Mouse (Mus musculus) gonadal fat pad, adult 2 months (tissue): Measurements from ENCODE around the gene Rtca. TPM values are rescaled to one million over a fixed set of nuclear protein-coding genes. Genes with fewer than 3 reads are reported as not detected.

Experiments
- DNase-seq: peaks from one replicate; pipeline ENCODE4 v3.0.0-alpha.2; 2012; ENCODE audit warnings: low read depth
- polyA plus RNA-seq: library from polyadenylated mRNA; depleted of rRNA; stranded (reverse); fragments of >200 nt; gene quantifications from 2 replicates; pipeline ENCODE4 v1.2.3, GENCODE M21; 2012; rRNA removed

Rtca gene
- polyA plus RNA-seq, 1 experiment, result 28.0 TPM

- DNase-seq, result no peak
Observed at GRCm38 (mm10) chr3:116476686-116477298, 31.2 kb downstream of the Rtca start.

GRCm38 (mm10) chr3:116474602-116475001, 33.4 kb downstream of the Rtca start:
- DNase-seq, result no peak

DNA sequence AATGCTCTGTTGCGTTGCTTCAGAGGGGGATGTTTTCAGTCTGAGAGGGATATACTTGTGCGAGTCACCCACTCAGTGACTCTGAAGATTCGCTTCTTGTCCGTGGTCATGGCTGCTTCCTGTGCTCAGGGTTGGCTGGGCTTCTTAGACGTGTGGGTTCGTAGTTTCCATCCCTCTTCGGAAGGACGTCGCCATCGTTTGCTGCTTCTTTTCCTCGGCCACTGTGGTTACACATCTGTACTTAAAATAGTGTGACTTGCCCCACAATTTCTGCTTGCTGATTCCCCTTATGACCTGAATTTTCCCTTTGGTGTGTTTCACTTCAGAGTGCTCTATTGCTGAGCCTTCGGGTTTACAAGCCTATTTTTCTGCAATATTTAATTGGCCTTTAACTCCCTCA, 42.3 kb downstream of the Rtca start:
- DNase-seq, result no peak

DNA sequence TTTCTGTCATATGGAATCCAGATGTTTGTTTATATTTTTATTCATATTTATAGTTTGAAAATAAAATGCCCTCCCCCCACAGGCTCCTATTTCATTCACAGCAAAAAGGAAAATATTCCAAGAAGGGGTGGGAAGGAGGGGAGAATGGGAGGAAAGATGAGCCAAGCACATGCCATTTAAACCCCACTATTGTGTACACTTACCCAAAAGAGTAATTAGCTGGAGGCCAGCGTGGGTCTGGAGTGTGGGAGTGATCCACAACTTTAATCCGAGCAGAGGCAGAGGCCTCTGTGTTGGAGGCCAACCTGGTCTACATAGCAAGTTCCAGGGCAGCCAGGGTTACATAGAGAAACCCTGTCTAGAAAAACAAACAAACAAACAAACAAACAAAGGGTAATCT, 43.7 kb downstream of the Rtca start:
- DNase-seq, result no peak

DNA sequence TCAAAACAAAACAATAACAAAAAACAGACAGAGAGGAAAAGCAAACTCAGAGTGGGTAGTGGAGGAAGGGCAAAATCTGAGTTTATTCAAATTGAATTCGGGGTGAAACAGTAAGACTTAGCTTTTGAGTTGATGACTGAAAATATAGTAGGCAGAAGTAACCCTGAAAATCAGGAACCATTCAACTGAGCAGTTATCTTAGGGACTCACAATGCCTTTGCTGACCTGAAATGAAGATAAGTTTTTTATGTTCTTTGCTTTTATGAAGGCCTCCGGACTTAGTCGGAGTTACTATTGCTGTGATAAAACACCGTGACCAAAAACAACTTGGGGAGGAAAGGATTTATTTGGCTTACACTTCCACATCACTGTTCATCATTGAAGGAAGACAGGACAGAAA, 47.0 kb downstream of the Rtca start:
- no peak for DNase-seq

DNA sequence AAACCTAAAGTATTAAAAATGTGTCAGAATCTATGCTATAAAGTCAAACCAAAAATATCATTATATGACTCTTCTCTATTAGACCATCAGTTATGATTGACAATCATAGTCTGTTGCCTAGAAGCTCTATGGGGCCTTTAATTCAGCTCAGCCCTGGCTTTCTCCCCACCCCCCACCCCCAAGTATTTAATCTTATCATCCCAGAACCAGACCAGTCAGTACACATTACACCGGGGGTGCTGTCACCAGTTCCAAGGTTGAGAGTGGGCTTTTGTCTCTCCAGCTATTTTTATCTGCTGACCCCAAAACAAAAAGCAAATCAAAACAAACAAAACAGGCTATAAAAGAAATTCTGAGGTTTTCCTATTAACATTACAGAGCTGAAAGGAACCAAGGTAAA, 53.5 kb downstream of the Rtca start:
- DNase-seq, result no peak

- no peak for DNase-seq
Observed at GRCm38 (mm10) chr3:116450741-116451140, 57.3 kb downstream of the Rtca start.

GRCm38 (mm10) chr3:116444327-116444726, 63.7 kb downstream of the Rtca start:
- DNase-seq, result no peak

DNA sequence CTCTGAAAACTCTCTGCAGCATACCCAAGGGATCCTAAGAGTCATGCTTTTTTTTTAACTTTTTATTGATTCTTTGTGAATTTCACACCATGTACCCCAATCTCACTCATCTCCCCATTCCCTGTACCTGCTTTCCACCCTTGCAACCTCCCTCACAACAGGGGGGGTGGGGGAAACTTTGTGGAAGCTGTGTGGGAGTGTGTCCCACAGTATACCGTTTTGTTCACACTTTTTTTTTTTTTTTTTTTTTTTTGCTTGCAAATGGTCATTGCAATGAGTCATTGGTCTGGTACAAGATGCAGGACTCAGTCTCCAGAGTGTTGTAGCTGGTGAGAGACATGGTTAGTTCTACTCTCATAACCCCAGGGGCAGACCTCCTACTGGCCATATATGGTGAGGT, 65.2 kb downstream of the Rtca start:
- no peak for DNase-seq

DNA sequence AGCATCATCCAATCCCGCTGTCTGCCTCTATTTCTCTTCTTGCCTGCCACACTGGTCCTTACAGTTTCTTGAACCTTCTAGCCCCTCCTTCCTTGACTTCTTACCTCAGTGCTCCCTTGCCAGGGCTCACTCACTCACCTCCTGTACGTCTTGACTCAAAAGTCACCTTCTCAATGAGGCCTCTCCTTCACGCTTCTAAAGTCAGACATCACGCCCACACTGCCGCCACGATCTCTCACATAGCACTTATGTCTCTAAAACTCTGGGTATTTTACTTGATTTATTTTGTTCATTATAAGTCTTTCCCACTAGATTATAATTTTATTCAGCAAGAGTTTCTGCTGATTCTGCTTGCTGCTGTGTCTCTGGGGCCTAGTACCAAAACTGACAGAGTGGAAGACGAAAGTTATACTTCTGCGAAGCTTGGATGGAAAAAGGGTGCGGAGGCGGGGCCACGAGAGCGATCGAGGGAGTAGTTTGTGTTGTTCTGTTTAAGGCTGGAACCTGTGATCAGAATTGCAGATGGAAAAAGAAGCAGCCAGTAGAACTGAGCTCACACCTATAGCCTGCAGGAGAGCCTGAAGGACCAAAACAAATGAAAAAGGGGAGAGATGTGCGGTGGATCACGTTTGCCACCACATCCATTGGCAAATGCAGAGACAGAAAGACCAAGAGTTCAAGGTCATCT, 66.3 kb downstream of the Rtca start:
- DNase-seq, result no peak

- no peak for DNase-seq
Observed at GRCm38 (mm10) chr3:116440066-116440997, 67.7 kb downstream of the Rtca start.

Other genes with a start within 250 kb of the Rtca start
- 3.0 and 3.7 TPM in 2 replicates for gene Cdc14a, start 84.2 kb downstream of the Rtca start, polyA plus RNA-seq
- 17.9 and 19.2 TPM in 2 replicates for gene Dbt, start 4.9 kb upstream of the Rtca start, polyA plus RNA-seq
- 4.5 and 7.1 TPM in 2 replicates for gene Lrrc39, start 54.8 kb upstream of the Rtca start, polyA plus RNA-seq
- 0.90 and 1.1 TPM in 2 replicates for gene Sass6, start 86.8 kb upstream of the Rtca start, polyA plus RNA-seq
- 4.9 and 5.8 TPM in 2 replicates for gene Trmt13, start 106.4 kb upstream of the Rtca start, polyA plus RNA-seq
- gene Mfsd14a, start 154.5 kb upstream of the Rtca start, polyA plus RNA-seq, result 33.6 and 34.1 TPM in 2 replicates
- gene Gm43191, start 173.1 kb upstream of the Rtca start, polyA plus RNA-seq, result not detected in 2 replicates
- 10.5 and 11.5 TPM in 2 replicates for gene Slc35a3, start 204.6 kb upstream of the Rtca start, polyA plus RNA-seq